Mouse (Mus musculus): ENCODE measurements around the gene Mbd3. TPM values are rescaled to one million over a fixed set of nuclear protein-coding genes. Genes with fewer than 3 reads are reported as not detected.
"Not testable (repeated sequence)": the region's sequence is repeated elsewhere in the genome, so short reads cannot be mapped to it uniquely, and the experiment has no call there.

Gene Mbd3
- polyA plus RNA-seq, 1 experiment, result 290 TPM

- WGBS, result 5% methylated on average over 7 of the region's 7 CpGs
- DNase-seq, result peak; percentile 86
- H3K27me3 ChIP-seq (ENCODE audit: control insufficient read depth, insufficient read depth, low read length), result peaks cover 11% of the 10 kb centered on the region; the same call in 1 of the 2 replicates
- TF ChIP-seq POLR2A (IDR thresholded peaks at IDR 0.05; ENCODE audit: control insufficient read depth, extremely low read depth, insufficient read depth, low read length, poor library complexity) (0 out of 2 replicates have a peak, but pooled peaks have one; percentile 14), CTCF (IDR thresholded peaks at IDR 0.05; ENCODE audit: borderline replicate concordance, control insufficient read depth, extremely low read depth, insufficient read depth, low read length, poor library complexity) (peak; percentile 92)
- H3K4me1 ChIP-seq (replicated peaks; ENCODE audit: control insufficient read depth, insufficient read depth, low read length), result peaks cover 6% of the 10 kb centered on the region
- H3K4me3 ChIP-seq (ENCODE audit: control insufficient read depth, insufficient read depth, low read length), result no peak overlapping the region
- no peak overlapping the region for H3K27ac ChIP-seq (ENCODE audit: control insufficient read depth, insufficient read depth, low read length)
- no peaks in the 10 kb centered on the region for H3K36me3 ChIP-seq (ENCODE audit: control insufficient read depth, insufficient read depth, low read length)
These were observed 49.1 kb downstream of the Mbd3 start for GRCm38 (mm10) chr10:80350292-80350691.

- H3K27me3 ChIP-seq (ENCODE audit: control insufficient read depth, insufficient read depth, low read length), result peaks cover 18% of the 10 kb centered on the region
- no peak overlapping the region for H3K4me3 ChIP-seq (ENCODE audit: control insufficient read depth, insufficient read depth, low read length)
- no peaks in the 10 kb centered on the region for H3K36me3 ChIP-seq (ENCODE audit: control insufficient read depth, insufficient read depth, low read length)
- TF ChIP-seq POLR2A (IDR thresholded peaks at IDR 0.05; ENCODE audit: control insufficient read depth, extremely low read depth, insufficient read depth, low read length, poor library complexity) (no peak), CTCF (IDR thresholded peaks at IDR 0.05; ENCODE audit: borderline replicate concordance, control insufficient read depth, extremely low read depth, insufficient read depth, low read length, poor library complexity) (no peak)
- WGBS, result 47% methylated on average over 26 of the region's 26 CpGs
- peaks cover 11% of the 10 kb centered on the region for H3K4me1 ChIP-seq (replicated peaks; ENCODE audit: control insufficient read depth, insufficient read depth, low read length)
- H3K27ac ChIP-seq (ENCODE audit: control insufficient read depth, insufficient read depth, low read length), result no peak overlapping the region
- no peak for DNase-seq
These were observed 50.4 kb downstream of the Mbd3 start for GRCm38 (mm10) chr10:80348981-80349380.

- Histone ChIP-seq H3K4me1 (replicated peaks; ENCODE audit: control insufficient read depth, insufficient read depth, low read length) (peaks cover 14% of the 10 kb centered on the region), H3K4me3 (ENCODE audit: control insufficient read depth, insufficient read depth, low read length) (peak within 1 kb of the TSS; percentile 20), H3K27me3 (ENCODE audit: control insufficient read depth, insufficient read depth, low read length) (peaks cover 21% of the 10 kb centered on the region), H3K36me3 (ENCODE audit: control insufficient read depth, insufficient read depth, low read length) (no peaks in the 10 kb centered on the region), H3K27ac (ENCODE audit: control insufficient read depth, insufficient read depth, low read length) (no peak within 1 kb of the TSS)
- WGBS, result 4% methylated on average over 42 of the region's 42 CpGs
- TF ChIP-seq POLR2A (IDR thresholded peaks at IDR 0.05; ENCODE audit: control insufficient read depth, extremely low read depth, insufficient read depth, low read length, poor library complexity) (no peak), CTCF (IDR thresholded peaks at IDR 0.05; ENCODE audit: borderline replicate concordance, control insufficient read depth, extremely low read depth, insufficient read depth, low read length, poor library complexity) (peak; percentile 96)
- DNase-seq, result peak; percentile 66
These were observed 51.0 kb downstream of the Mbd3 start, which contains the start of gene Adamtsl5 for GRCm38 (mm10) chr10:80348244-80348781. Gene Adamtsl5, minus strand, starts transcription at chr10:80348412.

- no peak overlapping the region for H3K27ac ChIP-seq (ENCODE audit: control insufficient read depth, insufficient read depth, low read length)
- H3K4me3 ChIP-seq (ENCODE audit: control insufficient read depth, insufficient read depth, low read length), result no peak overlapping the region
- no peak for TF ChIP-seq POLR2A (IDR thresholded peaks at IDR 0.05; ENCODE audit: control insufficient read depth, extremely low read depth, insufficient read depth, low read length, poor library complexity)
- no peak for TF ChIP-seq CTCF (IDR thresholded peaks at IDR 0.05; ENCODE audit: borderline replicate concordance, control insufficient read depth, extremely low read depth, insufficient read depth, low read length, poor library complexity)
- WGBS, result 12% methylated on average over 17 of the region's 17 CpGs
- no peak for DNase-seq
- H3K4me1 ChIP-seq (replicated peaks; ENCODE audit: control insufficient read depth, insufficient read depth, low read length), result peaks cover 16% of the 10 kb centered on the region
- no peaks in the 10 kb centered on the region for H3K36me3 ChIP-seq (ENCODE audit: control insufficient read depth, insufficient read depth, low read length)
- peaks cover 28% of the 10 kb centered on the region for H3K27me3 ChIP-seq (ENCODE audit: control insufficient read depth, insufficient read depth, low read length)
These were observed 51.8 kb downstream of the Mbd3 start for GRCm38 (mm10) chr10:80347514-80347967.

- DNase-seq; H3K4me3 ChIP-seq (ENCODE audit: control insufficient read depth, insufficient read depth, low read length); H3K27ac ChIP-seq (ENCODE audit: control insufficient read depth, insufficient read depth, low read length); H3K36me3 ChIP-seq (ENCODE audit: control insufficient read depth, insufficient read depth, low read length): not testable (repeated sequence)
- WGBS, result 92% methylated on average over 6 of the region's 6 CpGs
- peaks cover 22% of the 10 kb centered on the region for H3K4me1 ChIP-seq (replicated peaks; ENCODE audit: control insufficient read depth, insufficient read depth, low read length)
- peaks cover 40% of the 10 kb centered on the region for H3K27me3 ChIP-seq (ENCODE audit: control insufficient read depth, insufficient read depth, low read length)
These were observed 53.4 kb downstream of the Mbd3 start for GRCm38 (mm10) chr10:80345929-80346328.

- TF ChIP-seq POLR2A (IDR thresholded peaks at IDR 0.05; ENCODE audit: control insufficient read depth, extremely low read depth, insufficient read depth, low read length, poor library complexity), result no peak
- TF ChIP-seq CTCF (IDR thresholded peaks at IDR 0.05; ENCODE audit: borderline replicate concordance, control insufficient read depth, extremely low read depth, insufficient read depth, low read length, poor library complexity), result no peak
- 2% methylated on average over 16 of the region's 16 CpGs for WGBS
- Histone ChIP-seq H3K36me3 (ENCODE audit: control insufficient read depth, insufficient read depth, low read length) (no peaks in the 10 kb centered on the region), H3K4me3 (ENCODE audit: control insufficient read depth, insufficient read depth, low read length) (no peak overlapping the region), H3K4me1 (replicated peaks; ENCODE audit: control insufficient read depth, insufficient read depth, low read length) (peaks cover 27% of the 10 kb centered on the region), H3K27me3 (ENCODE audit: control insufficient read depth, insufficient read depth, low read length) (peaks cover 40% of the 10 kb centered on the region), H3K27ac (ENCODE audit: control insufficient read depth, insufficient read depth, low read length) (no peak overlapping the region)
- DNase-seq, result no peak
These were observed 54.2 kb downstream of the Mbd3 start for GRCm38 (mm10) chr10:80345122-80345521.

- H3K36me3 ChIP-seq (ENCODE audit: control insufficient read depth, insufficient read depth, low read length), result no peaks in the 10 kb centered on the region
- H3K27ac ChIP-seq (ENCODE audit: control insufficient read depth, insufficient read depth, low read length), result no peak overlapping the region
- peaks cover 27% of the 10 kb centered on the region for H3K4me1 ChIP-seq (replicated peaks; ENCODE audit: control insufficient read depth, insufficient read depth, low read length)
- 27% methylated on average over 9 of the region's 9 CpGs for WGBS
- TF ChIP-seq POLR2A (IDR thresholded peaks at IDR 0.05; ENCODE audit: control insufficient read depth, extremely low read depth, insufficient read depth, low read length, poor library complexity) (no peak), CTCF (IDR thresholded peaks at IDR 0.05; ENCODE audit: borderline replicate concordance, control insufficient read depth, extremely low read depth, insufficient read depth, low read length, poor library complexity) (no peak)
- no peak for DNase-seq
- peaks cover 40% of the 10 kb centered on the region for H3K27me3 ChIP-seq (ENCODE audit: control insufficient read depth, insufficient read depth, low read length)
- H3K4me3 ChIP-seq (ENCODE audit: control insufficient read depth, insufficient read depth, low read length), result no peak overlapping the region
These were observed 55.2 kb downstream of the Mbd3 start for GRCm38 (mm10) chr10:80344131-80344661.

Data from thymus, adult 2 months (tissue).